Mouse (Mus musculus): ENCODE data around the gene Lrfn4.
"Not testable (repeated sequence)": the region's sequence is repeated elsewhere in the genome, so short reads cannot be mapped to it uniquely, and the experiment has no call there.

Gene Lrfn4

DNA sequence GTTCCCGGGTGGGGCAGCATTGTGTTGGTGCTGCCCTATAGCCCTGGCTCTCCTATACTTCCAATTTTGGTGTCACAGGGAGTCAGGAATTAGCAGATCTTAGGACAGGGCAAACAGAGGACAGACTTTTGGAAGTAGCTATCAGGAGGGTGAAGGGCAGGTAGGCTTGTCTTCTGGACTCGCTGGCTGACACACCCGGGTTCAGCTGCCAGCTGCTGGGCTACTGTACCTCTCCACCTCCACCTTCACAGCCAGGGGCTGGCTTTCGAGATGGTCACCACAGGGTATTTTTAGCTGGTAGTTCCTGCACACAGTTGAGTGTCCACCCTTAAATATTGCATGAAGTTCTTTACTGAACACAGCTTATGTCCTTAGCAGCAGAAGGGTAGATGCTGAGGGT is 7.0 kb downstream of the Lrfn4 start:
- no peak for DNase-seq

DNA sequence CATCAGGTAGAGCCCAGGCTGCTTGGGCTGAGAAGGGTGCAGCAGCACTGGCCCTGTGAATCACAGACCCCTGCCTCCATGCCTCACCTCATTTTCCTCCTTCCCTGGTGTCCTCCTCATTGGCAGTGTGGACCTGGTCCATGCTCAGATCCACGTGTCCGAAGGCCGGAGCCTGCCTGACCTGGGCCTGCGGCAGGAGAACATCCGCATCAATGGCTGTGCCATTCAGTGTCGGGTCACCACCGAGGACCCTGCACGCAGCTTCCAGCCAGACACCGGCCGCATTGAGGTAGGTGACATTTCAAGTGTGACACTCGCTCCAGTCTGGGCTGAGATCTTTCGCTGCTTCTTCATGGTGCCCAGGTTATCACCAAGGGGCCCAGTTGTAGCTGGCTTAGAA is 8.1 kb downstream of the Lrfn4 start:
- DNase-seq, result no peak

DNA sequence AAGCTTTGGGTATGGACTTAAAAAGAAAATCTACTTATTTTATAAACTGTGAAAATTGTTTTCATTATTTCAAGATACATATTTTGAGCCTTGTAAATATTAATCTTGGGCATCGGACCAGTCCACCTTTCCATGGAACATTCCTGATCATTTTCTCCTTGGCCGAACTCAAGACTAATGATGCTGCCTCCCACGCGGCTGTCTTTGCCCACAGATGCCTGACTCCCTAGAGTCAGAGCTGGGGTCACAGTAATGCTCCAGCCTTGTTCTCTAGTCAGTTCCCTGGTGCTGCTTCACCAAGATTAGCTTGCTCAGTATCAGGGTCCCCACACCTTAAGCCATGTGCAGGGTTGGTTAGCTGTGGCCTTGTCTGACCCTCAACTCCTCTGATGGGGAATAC is 9.8 kb downstream of the Lrfn4 start:
- no peak for DNase-seq

GRCm38 (mm10) chr19:4603801-4604723 is 11.4 kb downstream of the Lrfn4 start:
- DNase-seq, result peak; percentile 76 to 83

GRCm38 (mm10) chr19:4602459-4602858 is 13.0 kb downstream of the Lrfn4 start:
- DNase-seq, result peak in 1 of 2 experiments; percentile 33

DNA sequence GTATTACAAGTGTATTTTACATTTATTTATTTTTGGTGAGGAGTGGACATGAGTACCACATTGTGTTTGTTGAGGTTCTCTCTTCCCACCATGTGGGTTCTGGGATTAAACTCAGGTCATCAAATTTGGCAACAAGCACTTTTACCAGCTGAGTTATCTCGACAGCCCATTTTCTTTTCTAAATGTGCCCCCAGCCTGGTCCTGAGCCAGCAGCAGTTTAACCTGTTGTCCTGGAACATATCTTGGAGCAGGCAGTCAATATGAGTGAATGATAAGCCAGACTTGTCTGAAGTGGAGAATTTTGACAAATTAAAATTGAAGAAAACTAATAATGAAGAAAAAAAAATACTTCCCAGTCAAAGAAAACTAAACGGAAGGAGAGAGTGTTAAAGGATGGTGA is 19.4 kb downstream of the Lrfn4 start:
- DNase-seq, result peak; percentile 49 to 65

GRCm38 (mm10) chr19:4593792-4594522 is 21.5 kb downstream of the Lrfn4 start:
- peak; percentile 82 to 95 for DNase-seq

GRCm38 (mm10) chr19:4590025-4590424 is 25.4 kb downstream of the Lrfn4 start:
- peak; percentile 57 to 64 for DNase-seq

- DNase-seq, result peak in 1 of 2 experiments; percentile 36
These were observed 26.4 kb downstream of the Lrfn4 start for GRCm38 (mm10) chr19:4589081-4589480.

GRCm38 (mm10) chr19:4588430-4588829 is 27.0 kb downstream of the Lrfn4 start:
- DNase-seq, result peak in 1 of 2 experiments; percentile 60

- no peak for DNase-seq
These were observed 28.0 kb downstream of the Lrfn4 start for GRCm38 (mm10) chr19:4587426-4587825.

DNA sequence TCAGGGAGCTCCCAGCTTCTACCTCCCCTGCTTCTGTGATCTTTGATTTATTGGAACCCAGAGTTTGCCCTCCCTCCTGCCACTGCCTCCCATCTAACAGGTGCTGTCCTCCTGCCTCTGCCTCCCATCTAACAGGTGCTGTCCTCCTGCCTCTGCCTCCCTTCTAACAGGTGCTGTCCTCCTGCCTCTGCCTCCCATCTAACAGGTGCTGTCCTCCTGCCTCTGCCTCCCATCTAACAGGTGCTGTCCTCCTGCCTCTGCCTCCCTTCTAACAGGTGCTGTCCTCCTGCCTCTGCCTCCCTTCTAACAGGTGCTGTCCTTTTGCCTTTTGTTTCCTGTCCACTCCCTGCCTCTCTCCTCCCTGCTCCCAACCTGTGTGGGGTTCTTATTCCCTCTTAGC is 28.7 kb downstream of the Lrfn4 start:
- DNase-seq, result not testable (repeated sequence)

DNA sequence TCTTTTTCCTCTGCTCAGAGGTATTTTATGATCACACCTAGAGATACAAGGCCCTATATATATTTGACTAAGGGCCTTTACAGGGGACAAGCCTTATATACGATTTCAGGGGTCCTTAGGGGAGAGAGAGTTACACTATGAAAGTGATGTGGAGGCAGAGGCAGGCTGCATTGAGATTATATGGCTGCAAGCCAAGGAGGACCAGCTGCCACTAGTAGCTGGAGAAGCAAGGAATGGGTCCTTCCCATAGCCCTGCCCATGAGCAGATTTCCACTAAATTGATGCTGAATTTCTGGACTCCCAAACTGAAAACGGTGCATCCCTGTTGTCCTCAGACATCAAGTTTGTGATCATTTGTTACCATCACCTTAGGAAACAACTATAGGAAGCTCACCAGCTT is 31.6 kb downstream of the Lrfn4 start:
- DNase-seq, result no peak

- no peak for DNase-seq
These were observed 36.2 kb downstream of the Lrfn4 start for GRCm38 (mm10) chr19:4579296-4579695.

GRCm38 (mm10) chr19:4578799-4579198 is 36.7 kb downstream of the Lrfn4 start:
- DNase-seq, result peak; percentile 37 to 65

DNA sequence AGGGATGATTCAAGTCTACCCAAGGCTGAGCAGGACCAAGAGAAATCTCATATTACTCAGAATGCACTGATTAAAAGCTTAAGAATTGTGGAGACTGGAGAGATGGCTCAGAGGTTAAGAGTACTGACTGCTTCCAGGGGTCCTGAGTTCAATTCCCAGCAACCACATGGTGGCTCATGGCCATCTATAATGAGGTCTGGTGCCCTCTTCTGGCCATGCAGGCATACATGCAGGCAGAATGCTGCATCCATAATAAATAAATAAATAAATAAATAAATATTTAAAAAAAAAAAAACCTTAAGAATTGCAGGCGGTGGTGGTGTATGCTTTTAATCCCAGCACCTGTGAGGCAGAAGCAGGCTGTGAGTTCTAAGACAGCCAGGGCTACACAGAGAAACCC is 42.2 kb downstream of the Lrfn4 start:
- no peak for DNase-seq

GRCm38 (mm10) chr19:4572467-4572866 is 43.0 kb downstream of the Lrfn4 start:
- no peak for DNase-seq

DNA sequence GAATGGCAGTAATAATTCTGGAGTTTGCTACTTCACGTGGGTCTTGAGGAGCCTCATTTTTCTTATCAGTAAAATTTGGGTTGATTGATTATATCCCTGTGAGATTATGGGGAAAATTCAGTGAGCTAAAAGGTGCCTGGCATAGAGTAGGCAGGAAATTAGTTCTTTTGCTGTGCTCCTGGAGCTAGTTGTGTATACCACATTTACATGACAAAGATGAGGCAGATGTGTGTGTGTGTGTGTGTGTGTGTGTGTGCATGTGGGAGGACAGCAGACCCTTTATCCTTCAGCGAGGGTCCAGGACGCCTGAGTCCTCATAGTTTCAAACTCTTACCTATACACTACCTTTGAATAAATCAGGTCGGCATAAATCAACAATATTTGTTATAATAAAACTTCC is 43.4 kb downstream of the Lrfn4 start:
- no peak for DNase-seq

DNA sequence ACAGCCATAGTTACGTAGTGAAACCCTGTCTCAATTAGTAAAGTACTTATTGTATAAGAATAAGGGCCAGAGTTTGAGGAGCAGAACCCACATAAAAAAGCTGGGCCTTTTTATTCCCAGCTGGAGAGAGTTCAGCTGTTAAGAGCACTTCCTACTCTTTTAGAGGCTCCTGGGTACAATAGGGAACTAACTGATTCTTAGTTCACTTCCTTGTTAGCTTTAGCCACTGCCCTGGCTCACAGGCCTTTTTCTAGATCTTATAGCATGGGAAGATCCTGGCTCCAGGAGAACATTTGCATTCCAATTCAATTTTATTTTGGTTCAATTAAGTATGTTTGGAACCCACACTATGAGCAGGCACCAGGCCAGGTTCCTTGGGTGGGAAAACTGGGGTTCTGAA is 43.8 kb downstream of the Lrfn4 start:
- no peak for DNase-seq

- DNase-seq, result peak in 1 of 2 experiments; percentile 65
These were observed 44.7 kb downstream of the Lrfn4 start for GRCm38 (mm10) chr19:4570815-4571214.

GRCm38 (mm10) chr19:4570237-4570613 is 45.2 kb downstream of the Lrfn4 start:
- peak; percentile 76 to 91 for DNase-seq

DNA sequence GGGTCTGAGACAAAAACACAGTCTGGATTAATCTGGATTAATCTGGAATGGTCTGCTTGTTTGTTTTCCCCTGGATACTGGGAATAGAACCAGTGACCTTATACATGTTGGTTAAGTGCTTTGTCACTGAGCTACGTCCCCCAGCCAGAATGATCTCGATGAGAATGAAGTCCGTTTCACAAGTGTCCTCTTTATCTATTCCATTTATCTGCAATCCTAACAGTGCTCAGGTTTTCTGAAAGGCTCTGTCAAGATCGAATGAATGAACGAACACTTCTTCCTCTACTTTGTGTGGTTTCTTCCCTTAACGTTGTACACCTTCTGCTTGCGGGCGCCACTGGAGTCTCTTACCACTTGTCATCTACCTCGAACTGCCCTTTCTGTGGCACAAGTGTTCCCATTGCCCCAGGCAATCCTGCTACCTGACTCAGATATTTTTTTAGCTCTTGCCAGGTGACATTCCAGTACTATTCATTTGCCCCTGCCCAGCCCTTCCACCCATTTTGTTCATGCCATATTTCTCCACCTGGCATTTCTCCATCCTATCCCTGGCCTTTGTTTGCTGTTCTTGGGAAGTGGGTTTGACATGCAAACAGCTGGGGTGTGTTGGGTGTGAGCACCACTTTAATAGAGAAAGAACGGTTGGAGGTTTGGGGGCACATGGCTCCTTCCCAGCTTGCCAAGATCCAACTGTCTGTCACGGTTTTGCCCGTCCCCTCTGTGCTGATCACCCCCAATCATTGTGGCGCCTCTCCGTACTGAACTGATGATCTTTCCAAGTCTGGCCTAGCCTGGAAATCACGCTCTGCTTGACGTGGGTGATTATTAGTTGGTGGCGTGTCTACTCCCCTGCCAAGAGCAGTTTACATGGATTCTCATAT is 45.9 kb downstream of the Lrfn4 start:
- peak in 1 of 2 experiments; percentile 51 for DNase-seq

DNA sequence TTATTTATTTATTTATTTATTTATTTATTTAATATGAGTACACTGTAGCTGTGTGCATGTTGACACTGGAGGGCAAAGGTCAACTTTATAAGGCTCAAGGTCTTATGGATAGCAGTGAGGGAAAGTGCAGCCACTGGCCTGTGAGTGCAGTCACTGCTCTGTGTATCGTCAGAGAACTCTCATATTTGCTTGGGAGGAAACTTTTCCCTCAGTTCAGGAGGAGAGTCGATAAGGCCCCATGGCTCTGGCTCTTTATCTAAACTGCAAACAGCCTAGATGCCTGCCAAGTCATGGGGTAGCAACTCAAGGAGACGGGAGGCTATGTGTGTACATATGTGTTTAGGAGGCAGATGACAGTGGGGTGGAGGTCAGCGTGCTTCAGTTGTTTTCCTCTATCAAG is 46.6 kb downstream of the Lrfn4 start:
- DNase-seq, result no peak

Measured in kidney, postnatal 25 days (tissue).